Mouse (Mus musculus) ovary, adult 2 months (tissue): ENCODE data around the gene Rhoc. TPM values are rescaled to one million over a fixed set of nuclear protein-coding genes. Genes with fewer than 3 reads are reported as not detected.

Experiments
- polyA plus RNA-seq: library from polyadenylated mRNA; depleted of rRNA; stranded (reverse); fragments of >200 nt; gene quantifications from 2 replicates; pipeline ENCODE4 v1.2.3, GENCODE M21; 2012; rRNA removed

Rhoc gene
- polyA plus RNA-seq: 119 and 139 TPM in 2 replicates

DNA sequence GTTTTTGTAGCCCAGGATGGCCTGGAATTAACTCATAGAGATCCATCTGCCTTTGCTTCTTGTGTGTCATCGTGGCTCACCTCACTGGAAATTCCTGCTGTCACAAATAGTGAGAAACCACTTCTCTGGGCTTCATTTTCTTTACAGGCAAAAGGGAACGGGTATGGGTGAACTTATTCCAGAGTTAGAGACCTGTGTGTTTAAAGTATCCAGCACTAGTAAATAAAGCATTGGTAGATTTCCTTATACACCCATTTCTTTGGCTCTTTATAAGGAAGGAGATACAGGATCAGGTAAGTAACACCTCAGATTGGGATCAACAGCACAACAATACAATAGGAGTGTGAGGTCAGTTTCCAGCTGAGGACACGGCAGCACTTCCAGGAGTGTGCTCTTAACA lies at the start of gene Rhoc:
TSS of gene Rhoc (plus strand) at position 301 of the 400 bp plus-strand sequence.

DNA sequence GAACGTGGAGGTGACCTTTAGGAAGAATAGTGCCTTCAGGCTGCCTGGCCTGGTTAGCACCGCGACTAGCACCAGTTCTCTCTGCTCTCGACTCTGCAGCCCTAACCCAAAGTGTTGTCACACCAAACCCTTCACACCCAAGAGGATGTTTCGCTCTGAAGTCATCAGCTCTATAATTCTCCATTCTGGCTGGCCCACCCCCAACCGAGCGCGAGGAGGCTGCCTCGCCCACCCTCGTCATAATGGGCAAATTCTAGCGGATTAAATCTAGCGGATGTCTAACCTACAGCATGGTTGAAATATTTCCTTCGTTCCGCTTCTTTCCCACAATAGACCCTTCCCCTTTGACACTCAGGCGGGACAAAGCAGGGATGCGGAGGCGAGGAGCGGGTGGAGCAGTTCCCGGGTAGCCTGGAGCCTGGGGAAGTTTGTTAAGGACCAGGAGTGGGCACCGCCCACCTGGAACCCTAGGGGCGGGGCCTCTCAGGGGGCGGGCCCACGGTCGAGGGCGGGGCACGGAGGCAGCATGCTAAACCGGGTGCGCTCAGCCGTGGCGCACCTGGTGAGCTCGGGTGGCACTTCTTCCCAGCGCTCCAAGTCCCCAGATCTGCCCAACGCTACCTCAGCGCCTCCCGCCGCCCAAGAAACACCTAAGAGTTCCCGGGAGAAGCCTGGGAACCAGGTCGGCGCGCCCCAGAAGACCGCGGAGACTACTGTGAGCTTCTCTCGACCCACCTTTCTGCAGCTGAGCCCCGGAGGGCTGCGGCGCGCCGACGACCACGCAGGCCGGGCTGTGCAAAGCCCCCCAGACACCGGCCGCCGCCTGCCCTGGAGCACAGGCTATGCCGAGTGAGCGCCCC lies 7.4 kb upstream of the Rhoc start, which contains the start of gene Ppm1j:
TSS of gene Ppm1j (plus strand) at position 496 of the 860 bp plus-strand sequence.

DNA sequence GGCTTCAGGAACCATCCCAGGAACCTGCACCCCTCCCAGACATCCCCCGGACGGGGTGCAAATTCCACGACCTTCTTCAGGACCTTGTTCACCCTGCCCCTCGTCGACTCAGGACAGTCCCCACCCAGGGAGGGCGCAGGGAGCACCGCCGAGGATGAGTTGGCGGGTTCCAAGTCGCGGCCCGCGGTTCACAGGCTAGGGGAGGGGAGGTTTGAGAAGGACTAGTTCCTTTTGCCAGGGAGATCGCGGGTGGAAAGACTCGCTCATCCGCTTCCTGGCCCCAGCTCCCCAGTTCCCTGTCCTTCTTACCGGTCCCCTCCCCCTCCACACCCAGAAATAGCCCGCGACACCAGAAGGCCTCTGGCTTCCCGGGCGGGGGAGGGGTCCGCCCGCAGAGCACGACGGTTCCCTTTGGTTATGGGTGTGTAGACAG lies 6.7 kb upstream of the Rhoc start, which contains the start of gene Fam19a3:
TSS of gene Fam19a3 (minus strand) at position 370 of the 433 bp plus-strand sequence.

DNA sequence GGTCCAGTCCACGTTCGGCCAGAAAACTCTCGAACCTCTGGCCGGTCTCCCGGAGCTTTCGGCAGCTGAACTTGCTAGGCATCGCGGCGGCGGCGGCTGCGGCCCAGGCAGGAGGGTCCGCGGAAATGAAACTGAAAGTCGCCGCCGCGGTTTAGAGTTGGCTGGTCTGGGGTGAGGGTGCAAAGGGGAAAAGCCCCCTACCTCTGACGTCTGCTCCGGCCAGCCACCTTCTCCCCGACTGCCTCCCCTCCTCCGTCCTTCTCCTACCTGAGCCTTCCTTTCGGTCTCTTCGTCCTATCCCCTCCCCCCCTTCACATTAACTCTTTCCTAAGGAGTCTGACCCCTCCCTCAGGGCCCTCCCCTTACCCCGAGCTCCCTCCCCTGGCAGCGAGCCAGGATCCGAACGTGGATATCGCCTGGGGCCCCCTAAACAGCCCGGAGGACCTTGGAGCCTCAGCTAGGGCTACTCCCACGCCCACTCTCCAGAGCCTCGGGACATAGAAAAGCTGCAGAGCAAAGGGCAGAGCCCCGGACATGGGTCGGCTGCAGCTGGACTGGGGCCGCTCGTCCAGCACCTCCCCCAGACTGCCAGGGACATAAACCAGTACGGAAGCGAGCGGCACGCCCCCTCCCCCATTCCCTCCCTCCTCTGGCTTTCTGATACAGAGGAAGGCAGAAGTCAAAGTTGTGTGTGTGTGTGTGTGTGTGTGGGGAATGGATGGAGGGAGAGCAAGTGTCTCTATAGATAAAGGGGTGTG lies 30.0 kb downstream of the Rhoc start, which contains the start of gene Mov10:
TSS of gene Mov10 (minus strand) at position 573 of the 758 bp plus-strand sequence.

Other genes starting within 250 kb of the Rhoc start
- 20.3 and 30.8 TPM in 2 replicates for gene Slc16a1, start 149.7 kb upstream of the Rhoc start, polyA plus RNA-seq
- 6.4 and 7.1 TPM in 2 replicates for gene Ppm1j, start 7.3 kb upstream of the Rhoc start, polyA plus RNA-seq
- gene Fam19a3, start 6.5 kb upstream of the Rhoc start, polyA plus RNA-seq: 0.19 and 0.22 TPM in 2 replicates
- gene Mov10, start 30.2 kb downstream of the Rhoc start, polyA plus RNA-seq: 29.3 and 37.5 TPM in 2 replicates
- gene St7l, start 75.6 kb downstream of the Rhoc start, polyA plus RNA-seq: 4.7 and 5.4 TPM in 2 replicates
- 11.1 and 14.4 TPM in 2 replicates for gene Capza1, start 76.1 kb downstream of the Rhoc start, polyA plus RNA-seq
- gene Wnt2b, start 173.5 kb downstream of the Rhoc start, polyA plus RNA-seq: 23.3 and 30.6 TPM in 2 replicates